Mouse (Mus musculus) monocyte, adult 5-6 weeks (primary cell): Measurements from ENCODE around the gene Fem1b. TPM values are rescaled to one million over a fixed set of nuclear protein-coding genes. Genes with fewer than 3 reads are reported as not detected.

Source experiments
- ATAC-seq: fragments of 153-309, 156-312 bp; replicated peaks from 2 replicates; pipeline ENCODE4 v1.8.0; 2017; ENCODE audit warnings: mild to moderate bottlenecking; ENCODE audit not compliant: low TSS enrichment, insufficient number of reproducible peaks, severe bottlenecking, poor library complexity, low FRiP score
- total RNA-seq: library from RNA; stranded (forward); fragments of 200-1000, 200-491, 200-594 nt; gene quantifications from 3 replicates; pipeline ENCODE4 v1.2.3, GENCODE M21; 2017

Gene Fem1b
- total RNA-seq, 1 experiment from 2014 or later = 17.9 TPM

DNA sequence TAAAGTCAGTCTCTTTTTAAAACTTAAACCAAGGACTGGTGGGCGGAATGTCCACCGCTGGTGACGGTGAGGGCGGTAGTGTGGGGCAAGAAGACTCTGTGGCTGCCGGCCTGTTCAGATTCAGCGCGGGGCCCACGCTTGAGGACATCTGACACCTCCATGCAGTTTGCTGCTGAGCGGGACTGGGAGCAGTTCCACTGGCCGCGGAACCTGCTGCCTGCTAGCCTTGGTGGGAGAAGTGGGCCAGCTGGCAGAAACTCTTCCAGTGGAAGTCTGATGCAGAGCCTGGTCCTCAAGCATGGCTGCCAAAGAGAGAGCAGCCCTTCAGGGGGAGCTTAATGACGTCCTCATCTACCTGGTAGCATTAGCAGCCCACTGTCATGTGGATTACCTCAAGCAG, 21.9 kb downstream of the Fem1b start:
- no peak for ATAC-seq

DNA sequence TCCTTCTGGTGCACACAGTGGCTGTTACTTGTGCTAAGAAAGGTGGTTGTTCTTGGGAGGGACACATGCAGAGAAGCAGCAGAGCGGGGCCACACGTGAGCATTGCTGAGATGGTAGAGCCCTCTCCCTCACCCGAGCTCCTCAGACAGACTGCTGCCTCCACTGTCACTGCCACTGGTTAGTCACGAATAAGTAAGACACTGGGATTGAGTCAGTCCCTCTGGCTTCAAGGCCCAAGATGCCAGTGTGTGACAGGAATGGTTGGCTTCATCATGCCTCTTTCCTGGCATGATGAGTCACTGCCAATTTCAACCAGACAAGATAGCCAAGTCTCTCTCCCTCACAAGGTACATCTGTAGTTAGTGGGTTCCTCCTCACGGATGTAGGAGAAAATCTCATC, 25.0 kb downstream of the Fem1b start:
- ATAC-seq = no peak

DNA sequence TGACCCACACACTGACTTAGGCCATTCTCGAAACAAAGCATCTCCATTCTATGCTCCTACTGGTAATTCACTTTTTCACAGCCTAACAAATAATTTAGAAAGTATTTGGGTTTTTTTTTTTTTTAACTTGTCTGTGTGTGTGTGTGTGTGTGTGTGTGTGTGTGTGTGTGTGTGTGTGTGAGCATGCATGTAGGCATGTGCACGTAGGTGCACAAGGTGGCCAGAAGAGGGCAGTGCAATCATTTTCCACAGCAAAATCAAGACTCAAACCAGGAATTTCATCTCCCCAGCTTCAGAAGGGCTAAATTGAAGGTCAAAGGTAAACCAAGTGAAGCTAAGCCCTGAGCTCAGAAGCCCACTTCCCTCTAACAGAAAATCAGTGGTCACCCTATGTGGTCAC, 27.5 kb downstream of the Fem1b start:
- ATAC-seq = no peak

DNA sequence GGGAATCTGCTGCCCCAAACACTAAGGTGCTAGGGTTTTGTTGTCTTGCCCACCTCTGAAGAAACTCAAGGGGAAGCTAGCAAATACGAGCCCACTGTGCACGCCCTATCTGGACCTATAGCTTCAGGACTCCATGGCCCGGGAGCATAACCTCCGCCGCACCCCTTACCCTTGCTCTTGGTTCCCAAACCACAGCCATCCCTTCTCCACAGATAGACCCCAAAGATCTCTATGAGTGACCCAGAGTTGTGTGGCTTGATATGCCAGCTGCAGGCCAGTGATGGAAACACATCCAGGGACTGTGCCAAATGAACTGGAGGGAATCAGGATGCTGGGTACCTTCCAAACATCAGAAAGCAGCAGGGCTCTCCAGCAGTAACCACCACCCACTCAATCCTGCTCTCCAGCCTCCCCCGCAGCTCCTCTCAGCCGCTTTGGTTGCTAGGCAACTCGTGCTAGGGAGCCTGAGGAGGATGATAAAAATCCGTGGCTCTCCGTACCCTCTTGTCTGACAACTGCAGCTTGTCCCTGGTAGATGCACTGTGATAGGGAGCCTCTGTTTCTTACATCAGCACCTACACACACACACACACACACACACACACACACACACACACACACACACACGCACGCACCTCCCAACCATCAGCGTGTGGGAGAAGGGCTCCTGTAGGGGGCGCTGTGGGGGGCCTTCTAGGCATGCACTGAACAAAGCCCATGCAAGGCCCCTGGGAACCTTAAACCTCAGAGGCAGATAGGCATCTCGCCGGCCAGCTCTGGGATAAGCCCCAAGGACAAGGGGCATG, 28.6 kb downstream of the Fem1b start:
- no peak for ATAC-seq

DNA sequence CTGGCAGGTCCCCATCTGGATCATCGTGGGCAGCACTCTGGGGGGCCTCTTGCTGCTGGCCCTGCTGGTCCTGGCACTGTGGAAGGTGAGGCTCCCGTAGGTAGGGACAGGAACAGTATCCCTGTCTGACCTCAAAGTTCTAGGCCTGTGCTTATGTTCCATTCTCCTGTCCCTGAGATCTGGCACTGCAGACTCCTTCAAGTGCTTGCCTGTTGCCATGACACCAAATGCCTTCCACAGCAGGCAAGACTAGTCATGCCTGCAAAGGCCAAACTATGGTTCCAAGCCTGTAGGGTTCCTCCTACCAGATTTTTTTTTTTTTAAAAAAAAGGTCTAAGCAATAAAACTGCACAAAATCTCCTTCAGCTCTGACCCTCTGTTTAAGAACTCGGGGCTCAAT, 29.8 kb downstream of the Fem1b start:
- no peak for ATAC-seq

DNA sequence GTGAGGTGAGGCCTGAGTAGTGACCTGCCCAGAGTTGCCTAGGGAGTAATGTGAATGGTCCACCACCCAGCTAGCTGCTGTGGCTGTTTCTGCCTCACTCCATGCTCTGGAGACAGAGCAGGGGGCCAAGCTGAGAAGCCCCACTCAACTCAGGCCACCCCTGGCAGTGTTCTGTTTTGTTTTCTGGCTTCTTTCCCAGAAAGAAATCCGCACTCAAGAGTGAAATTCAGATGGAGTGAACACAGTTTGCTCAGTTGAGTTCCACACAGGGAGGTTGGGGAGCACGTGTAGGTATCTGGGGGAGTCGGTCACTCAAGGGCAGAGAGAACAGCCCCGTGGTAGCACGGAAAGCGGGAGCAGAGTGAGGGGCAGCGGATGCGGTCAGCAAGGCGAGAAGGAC, 33.0 kb downstream of the Fem1b start:
- ATAC-seq = no peak

DNA sequence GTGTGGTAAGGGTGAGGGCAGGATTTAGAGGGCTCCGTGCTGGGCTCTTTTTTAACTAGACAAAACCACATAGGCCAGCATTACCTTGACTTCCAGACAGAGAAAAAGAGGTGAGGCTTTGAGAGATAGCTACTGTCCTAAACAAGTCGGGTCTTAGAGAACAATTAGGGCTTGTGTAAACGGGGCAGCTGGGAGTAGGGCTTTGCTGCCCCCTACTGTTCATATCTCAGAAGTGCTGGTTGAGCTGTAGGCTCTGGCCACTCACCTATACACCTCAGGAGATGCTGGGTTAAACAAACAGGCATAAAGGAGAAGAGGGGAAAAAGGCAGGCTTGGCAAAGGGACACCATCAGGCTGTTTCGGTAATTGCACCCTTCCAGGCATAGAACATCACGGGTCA, 34.3 kb downstream of the Fem1b start:
- 0 out of 2 replicates have a peak, but pooled peaks have one; percentile 38 for ATAC-seq

DNA sequence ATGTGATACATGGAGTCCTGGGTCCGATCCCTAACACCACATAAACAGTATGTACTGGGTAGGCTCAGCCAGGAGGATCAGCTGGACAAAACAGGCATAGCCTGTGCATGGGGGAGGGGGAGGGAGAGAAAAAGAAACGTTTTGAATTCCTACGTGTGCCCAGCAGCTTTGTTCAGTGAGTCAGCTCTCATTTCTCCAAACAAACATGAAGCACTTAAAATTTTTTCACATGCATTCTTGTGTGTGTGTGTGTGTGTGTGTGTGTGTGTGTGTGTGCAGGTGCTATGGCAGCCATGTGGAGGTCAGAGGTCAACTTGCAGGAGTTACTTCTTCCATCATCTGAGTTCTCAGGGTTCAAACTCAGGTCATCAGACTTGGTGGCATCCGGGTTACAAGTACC, 36.3 kb downstream of the Fem1b start:
- ATAC-seq = no peak

DNA sequence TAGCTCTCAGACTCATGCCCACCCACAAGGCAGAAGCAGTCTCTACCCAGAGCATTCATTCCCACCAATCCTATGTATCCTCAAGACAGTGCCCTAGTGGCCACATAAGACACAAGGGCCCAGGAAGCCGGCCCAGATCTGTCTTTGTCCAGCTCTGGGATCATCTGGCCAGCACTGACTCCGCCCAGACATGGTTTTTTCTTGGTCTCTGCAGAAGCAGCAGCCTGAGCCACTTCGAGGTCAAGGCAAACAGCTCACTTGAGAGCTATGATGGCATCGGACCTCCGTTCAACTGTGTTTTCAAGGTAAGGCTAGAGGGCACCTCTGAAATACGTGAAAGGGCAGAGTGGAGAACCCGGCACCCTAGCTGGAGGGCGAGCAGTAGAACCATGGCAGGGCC, 39.0 kb downstream of the Fem1b start:
- no peak for ATAC-seq

DNA sequence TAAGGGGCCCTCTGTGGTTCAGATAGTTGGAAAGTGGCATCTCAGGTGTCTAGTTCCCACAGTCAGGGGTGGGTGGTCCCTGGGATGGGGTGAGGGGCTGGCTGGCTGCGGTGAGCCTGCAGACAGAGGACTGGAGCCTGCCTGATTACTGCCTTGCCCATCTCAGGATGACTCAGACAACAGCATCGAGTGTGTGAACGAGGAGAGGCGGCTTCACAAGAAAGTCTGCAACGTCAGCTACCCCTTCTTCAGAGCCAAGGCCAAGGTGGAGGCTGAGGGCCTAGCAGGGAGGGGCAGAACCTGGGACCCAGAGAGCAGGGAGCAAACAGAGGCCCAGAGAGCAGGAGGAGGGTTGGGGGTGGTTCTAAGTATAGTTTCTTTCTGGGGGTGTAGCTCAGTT, 43.4 kb downstream of the Fem1b start:
- no peak for ATAC-seq

DNA sequence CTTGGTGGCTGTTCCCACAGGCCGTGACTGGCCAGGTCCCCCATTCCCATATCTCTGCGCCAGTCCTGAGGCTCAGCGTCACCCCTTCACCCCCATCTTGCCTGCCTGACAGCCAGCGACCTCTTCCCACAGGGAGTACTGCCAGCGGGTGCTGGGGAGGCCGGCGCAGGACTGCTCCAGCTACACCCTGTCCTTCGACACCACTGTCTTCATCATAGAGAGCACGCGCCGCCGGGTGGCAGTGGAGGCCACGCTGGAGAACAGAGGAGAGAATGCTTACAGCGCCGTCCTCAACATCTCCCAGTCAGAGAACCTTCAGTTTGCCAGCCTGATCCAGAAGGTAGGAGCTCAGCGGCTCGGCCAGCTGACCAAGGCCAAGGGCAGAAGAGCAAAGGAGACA, 44.3 kb downstream of the Fem1b start:
- no peak for ATAC-seq

DNA sequence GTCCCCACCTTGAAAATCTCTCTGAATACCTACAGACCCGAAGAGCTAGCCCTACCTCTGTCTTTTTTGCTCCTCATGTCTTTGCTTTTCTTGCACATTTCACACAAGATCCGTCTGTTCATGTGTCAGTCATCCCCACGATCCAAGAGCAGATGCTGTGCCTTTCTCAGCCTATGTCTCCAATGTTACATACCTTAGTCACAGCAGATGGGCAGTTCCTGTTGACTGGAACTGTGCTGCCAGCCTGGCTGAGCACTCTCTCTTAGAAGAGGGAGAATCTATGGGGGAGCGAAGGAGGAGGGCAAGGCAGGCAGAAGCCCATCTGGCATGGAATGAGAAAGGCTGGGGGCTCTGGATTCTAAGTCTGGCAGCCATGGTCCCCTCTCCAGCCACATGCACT, 46.4 kb downstream of the Fem1b start:
- no peak for ATAC-seq

DNA sequence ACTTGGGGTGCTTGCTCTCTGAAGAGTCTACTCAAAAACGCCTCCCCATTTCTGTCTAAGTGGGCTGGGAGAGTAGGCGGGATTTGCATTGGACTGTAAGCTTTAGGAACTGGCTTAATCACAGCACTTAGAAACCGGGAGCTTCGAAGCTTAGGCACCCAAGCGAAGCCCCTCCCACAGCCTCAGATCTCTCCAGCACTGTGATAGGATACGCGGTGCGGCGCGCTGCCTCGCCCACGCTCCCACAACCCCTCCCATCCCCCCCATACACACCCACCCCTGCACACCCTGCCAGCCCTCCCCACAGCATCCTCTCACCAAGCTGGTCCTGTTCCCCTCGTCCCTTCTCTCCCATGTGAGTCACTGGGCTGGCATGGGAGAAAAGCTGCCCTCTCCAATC, 48.3 kb downstream of the Fem1b start:
- no peak for ATAC-seq

DNA sequence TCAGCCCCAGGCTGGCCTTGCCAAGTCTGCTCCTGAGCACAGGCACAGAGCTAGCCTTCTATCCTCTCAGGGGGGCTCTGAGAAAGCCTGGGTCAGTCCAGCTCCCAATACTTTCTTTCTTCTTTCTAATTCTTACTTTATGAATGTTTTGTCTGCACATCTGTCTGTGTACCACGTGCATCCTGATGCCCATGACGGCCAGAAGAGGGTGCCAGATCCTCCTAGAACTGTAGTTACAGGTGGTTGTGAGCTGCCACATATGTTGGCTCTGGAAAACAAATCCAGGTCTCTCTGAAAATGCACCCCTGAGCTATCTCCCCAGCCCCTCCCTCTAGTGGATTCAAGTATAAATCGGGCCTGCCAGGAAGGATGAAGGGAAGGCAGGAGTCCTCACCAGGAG, 52.1 kb downstream of the Fem1b start:
- ATAC-seq = no peak

DNA sequence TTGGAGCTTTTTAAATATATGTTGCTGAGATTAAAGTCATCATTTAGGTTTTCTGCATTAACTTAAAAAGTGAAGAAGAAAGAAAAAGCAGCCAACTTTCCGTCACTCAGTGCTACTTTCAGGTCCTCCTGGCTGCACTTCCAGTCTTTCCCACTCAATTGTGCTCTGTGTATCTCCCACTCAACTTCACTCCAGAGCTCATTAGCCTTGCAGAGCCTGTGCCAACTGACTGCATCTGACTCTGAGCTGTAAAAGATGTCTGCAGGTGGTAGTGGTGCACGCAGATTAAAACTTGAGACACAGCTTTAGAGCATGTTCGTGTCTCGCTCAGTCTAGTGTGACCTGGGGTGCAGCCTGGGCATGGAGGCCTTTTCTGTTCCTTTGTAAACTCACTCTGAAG, 53.4 kb downstream of the Fem1b start:
- no peak for ATAC-seq

DNA sequence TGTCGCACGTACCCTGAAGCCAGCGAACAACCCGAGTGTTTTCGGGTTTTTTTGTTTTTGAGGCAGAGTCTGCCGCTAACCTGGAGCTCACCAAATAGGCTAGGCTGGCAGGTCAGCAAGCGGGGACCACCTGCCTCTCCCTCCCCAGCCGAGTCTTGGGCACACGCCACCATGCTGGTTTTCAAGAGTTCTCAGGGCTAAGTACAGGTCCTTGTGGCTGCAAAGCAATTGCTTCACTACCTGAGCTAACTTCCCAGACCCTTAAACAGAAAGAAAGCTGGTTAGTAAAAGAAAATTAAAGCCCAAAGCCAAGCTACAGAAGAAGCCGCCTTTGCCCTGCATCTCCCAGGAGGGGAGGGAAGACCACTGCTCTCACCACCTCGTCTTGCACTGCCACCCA, 61.4 kb downstream of the Fem1b start:
- ATAC-seq = no peak

DNA sequence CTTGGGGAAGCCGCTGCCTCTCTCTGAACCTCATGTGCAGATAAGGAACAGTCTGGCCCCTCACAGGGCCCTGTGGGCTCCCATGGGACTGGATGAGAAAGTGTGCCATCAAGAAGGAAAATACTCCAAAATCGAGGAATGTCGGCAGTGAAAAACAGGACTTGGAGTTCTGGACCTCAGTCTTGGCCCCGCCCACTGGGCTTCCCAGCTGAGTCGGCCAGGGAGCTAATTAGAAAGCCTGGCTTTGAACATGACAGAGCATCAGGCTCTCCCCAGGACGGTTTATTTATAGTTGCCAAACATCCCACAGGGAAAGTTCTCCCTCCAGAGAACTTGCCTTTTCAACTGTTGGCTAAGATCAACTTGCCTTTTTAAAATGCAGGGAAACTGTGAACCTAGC, 62.1 kb downstream of the Fem1b start:
- no peak for ATAC-seq

DNA sequence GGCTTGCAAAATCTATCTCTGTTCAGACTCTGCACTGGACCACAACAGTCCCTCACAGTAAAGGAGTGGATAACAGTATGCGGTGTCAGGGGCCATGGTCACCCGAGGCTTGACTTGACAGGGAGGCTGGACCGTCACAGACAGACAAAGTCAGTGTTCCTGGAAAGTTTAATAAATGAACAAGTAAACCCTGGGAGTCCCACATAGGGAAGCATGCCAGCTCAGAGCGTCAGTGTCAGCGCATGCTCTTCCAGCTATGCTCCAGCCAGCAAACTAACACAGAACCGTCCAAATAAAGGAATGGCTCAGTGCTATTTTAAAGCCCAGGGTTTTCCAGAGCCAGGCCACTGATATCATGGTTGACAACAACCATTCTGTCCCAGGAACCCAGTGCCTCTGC, 65.1 kb downstream of the Fem1b start:
- ATAC-seq = no peak

DNA sequence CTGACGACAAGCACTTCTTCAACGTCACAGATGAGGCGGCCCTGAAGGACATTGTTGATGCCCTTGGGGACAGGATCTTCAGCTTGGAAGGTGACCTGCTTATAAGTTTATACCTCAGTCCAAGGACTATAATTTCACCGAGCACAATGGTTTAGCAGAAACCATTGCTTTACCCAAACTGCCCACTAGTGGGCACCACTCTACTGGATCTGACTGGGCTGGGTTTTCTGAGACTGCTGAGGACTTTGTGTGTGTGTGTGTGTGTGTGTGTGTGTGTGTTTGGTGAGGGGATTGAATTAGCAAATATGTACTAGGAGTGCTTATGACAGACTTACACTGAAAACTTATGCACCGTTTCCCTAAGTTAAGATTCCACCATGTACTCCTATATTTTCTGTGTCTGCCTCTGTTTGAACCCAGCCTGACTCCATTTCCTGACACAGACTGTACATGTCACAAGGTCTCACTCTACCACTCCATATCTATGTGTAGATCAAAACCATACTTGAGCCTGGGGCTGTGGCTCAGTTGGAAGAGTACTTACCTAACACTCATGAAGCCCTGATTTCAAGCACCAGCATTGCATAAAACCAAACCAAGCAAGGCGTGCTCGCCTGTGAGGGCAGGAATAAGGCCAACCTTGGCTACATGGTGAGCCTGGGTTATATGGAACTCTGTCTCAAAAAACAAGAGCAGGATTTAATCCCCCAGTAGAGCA, 67.0 kb downstream of the Fem1b start:
- no peak for ATAC-seq
